Mouse (Mus musculus) lung, postnatal 4 days (tissue): ENCODE results near the gene Rsbn1.
A peak's percentile ranks its signal among the peaks of the same experiment; 100 is the strongest.

Experiments
- DNase-seq, 2 experiments: peaks; one replicate each; pipeline ENCODE4 v3.0.0; 2021

Gene Rsbn1

DNA sequence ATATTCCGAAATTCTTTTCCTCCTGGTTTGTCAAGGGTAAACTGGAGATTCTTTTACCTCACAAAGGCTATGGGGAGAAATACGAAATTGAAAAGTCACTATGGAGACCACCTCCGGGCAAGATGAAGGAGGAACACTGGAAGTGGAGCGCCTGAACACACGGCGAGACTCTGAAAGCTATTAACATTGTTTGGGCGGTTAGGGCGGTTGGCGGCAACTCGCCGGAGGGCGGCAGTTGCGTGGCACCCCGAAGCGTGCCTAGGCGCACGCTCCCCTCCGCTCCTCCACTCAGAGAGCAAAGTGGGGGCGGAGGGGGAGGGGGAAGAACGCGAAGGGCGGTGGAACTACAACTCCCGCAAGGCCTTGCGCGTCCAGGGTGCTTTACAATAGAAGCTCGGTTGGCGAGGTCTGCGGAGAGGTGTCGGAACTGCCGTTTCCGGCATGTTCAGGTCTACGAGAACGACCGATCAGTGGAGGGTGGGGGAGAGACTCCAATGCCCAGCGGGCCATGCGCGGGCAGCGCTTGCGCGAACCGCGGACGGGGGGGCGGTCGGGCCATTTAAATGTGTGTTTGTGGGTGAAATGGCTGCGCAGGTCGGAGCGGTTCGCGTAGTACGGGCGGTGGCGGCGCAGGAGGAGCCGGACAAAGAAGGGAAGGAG, at the start of gene Rsbn1:
TSS of gene Rsbn1 (plus strand) at position 111 of the 660 bp plus-strand sequence.
- DNase-seq, result peak; percentile 97 to 99

DNA sequence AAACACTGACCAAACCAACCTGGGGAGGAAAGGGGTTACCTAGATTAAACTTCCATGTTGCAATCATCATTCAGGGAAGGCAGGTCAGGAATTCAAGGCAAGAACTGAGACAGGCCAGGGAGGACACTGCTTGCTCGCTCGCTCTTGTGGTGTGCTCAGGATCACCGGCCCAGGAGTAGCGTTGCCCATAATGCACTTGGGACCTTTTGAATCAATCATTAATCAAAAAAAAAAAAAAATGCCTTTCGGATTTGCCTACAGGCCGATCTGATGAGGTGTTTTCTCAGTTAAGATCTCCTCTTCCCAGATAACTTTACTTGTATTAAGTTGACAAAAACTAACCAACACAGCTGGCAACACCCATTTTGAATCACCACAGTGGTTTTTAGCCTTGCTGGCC, 49.7 kb upstream of the Rsbn1 start:
- no peak for DNase-seq

DNA sequence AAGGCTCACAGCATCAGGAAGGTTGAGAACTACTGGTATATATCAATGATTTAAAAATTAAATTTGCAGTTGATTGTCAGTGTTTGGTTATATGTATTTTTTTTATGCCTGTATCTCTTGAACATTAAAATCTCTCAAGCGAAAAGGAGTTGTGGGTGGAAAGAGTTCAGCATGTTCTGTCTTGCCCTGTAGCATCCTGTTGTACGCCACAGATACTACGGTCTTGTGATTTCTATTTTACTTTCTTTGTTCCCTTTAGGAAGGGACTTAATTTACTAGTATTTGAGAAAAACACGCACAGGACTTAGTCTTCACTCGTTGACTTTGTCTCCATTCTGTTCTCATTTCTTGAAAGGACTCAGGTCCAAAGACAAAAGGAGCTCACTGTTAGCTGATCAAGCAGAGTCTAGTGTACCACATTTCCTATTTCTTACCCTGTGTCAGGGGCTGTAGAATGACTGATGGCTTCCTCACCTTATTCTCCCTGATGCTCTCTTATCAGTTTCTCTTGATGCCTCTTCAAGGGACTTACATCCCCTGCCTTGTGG, 46.4 kb upstream of the Rsbn1 start:
- DNase-seq, result no peak

DNA sequence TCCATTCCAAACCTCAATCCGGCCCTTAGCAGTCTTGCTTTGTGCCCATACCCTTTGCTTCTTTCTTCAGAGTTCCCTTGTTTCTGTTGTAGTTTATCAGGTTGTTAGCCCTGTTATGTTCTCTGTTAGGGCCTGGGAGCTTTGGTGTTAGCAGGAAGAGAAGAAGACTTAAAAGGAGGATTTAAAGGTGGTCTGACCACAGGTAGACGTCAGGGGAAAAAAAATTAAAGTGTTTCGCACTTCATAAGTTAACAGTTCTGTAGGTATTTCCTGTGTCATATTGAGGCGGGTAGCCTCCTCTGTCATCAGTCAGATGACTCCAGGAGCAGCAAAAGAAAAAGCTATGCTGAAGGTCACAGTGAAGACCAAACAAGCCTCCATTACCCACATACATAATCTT, 45.9 kb upstream of the Rsbn1 start:
- no peak for DNase-seq

DNA sequence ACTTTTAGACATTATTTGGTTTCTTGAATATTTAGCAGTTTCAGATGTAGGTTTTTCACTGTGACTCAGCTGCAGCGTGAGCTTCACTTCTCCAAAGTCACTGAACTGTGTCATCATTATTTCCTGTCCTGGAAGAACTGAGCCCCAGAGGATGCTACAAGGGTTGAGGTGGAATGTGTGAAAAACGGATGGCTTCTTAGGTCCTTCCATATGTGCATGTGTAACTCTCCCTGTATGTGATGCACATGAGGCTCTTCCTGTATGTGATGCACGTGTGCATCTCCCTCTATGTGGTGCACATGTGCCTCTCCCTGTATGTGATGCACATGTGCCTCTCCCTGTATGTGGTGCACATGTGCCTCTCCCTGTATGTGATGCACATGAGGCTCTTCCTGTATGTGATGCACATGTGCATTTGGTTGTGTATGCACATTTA, 41.2 kb upstream of the Rsbn1 start:
- DNase-seq, result no peak

DNA sequence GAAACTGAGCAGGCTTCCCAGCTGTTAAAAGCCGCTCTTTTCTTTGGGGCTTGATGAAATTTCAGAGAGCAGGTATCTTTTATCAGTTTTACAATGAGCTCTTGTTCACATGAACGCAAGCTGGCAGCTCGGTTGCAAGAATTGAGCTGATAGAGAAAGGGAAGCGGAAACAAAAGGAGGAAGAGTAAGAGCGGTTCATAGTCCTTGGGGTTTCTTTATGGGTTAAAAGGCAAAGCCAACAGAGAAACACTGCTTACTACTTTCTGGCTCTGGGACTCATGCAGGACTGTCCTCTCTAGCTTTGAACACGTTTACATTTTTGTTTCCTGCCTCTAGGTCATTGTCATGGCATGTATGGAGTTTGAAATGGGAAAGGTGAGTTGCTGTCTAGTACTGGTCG, 39.6 kb upstream of the Rsbn1 start:
- DNase-seq, result no peak

DNA sequence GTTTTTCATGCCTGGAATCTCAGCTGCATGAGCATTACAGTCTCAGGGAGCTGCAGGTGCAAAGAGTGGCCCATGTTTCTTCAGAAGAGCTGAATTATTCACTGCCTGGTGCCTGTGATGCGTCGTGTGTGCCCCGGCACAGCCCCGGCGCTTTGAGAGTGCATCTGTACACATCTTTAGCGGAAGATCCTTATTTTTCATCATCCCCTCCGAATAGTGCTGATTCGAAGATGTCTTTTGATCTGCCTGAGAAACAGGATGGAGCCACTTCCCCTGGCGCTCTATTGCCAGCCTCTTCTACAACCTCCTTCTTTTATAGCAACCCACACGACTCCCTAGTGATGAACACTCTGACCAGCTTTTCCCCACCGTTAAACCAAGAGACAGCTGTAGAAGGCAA, 28.0 kb upstream of the Rsbn1 start:
- DNase-seq, result no peak

DNA sequence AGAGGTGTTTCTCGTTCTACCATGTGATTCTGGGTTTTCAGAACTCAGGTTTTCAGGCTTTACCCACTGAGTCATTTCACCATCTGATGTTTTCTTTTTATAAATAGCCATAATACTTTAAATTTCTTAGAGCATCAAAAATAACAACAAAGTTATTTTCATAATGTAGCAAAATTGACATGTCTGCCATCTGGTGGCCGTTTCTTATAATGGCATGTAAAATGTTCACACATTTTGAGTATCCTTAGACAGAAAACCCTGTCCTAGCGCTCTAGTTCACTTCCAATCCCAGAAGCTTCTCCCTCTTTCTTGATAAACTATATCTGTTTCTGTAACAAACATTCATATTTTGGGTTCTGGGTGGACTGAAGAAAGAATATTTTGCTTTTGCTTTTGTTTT, 26.3 kb upstream of the Rsbn1 start:
- DNase-seq, result peak in 1 of 2 experiments; percentile 56

DNA sequence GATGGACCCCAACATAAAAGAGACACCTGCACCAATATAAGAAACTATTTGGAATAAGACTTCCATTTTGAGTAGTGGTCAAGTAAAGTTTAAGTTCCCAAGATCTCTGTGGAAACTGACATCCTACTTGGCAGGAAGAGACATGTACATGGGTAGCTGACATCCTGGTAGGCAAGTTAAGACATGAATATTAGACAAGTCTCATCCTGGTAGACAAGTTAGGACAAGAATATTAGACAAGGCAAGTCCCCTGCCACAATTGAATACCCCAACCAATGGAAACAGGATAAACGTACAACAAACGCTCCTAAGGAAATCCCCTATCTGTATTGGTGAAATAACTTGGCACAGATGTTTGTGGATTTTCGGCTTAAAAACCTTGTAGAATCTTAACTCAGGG, 20.5 kb upstream of the Rsbn1 start:
- no peak for DNase-seq

DNA sequence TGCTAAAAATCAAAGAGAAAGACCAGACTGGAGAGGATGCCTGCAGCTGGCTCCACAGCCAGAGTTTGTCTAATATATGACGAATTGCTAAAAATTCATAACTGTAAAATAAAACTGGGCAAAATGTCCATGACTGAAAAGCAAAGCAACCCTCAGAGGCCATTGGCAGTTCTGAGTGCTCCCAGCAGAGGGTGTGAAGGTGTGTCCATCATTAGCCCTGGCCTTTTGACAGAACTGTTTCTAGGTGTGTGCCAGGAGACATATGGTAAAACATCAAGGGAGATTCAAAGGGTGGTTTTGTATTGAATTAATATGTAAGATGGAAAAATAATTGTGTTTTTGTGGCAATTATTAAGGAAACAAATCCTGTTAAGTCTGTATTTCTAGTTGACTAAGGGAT, 9.2 kb upstream of the Rsbn1 start:
- DNase-seq, result peak; percentile 35 to 69

DNA sequence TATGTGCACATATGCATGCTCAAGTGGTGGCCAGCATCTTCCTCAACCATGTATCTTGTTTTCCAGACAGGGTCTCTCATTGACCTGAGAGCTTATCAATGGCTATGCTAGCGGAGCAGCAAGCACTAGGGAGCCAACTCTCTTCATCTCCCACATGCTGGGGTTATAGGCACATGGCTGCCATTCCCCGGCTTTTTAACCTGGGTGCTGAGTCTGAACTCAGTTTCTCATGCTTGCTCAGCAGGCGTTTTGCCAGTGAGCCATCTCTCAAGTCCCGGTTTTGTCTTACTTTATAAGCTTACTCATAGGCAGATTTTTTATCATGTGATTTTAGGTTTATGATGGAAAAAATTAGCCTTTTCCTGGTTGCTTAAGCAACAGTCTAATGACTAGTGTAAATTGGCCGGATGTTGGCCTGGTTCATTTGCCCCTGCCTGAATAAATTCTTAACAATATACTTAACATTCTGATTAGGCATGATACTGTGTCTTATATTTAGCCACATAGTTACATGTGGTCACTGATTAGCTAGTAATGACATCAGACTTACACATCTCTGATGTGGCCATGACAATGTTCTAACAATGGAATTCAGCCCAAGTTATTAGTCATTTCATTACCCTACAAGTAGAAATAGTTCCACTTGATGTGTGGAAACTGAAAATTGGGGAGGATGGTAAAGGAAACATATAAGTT, 6.4 kb upstream of the Rsbn1 start:
- DNase-seq, result no peak

DNA sequence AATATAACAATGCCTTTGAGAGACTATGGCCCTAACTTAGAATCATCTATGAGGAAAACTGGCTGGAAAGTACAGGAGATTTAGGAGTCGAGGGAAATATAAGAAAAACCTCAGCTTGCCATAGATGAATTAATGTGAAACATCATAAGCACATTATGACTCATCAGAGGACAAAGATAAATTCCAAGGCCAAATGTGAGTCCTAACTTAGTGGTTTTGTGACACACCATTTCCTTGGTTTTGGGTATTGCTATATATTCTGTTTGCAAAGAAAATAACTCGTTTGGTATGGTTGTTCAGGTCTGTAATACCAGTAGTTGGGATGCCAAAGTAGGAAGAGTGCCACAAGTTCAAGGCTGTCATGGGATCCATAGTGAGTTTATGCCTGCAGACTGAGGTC, 5.1 kb upstream of the Rsbn1 start:
- no peak for DNase-seq

DNA sequence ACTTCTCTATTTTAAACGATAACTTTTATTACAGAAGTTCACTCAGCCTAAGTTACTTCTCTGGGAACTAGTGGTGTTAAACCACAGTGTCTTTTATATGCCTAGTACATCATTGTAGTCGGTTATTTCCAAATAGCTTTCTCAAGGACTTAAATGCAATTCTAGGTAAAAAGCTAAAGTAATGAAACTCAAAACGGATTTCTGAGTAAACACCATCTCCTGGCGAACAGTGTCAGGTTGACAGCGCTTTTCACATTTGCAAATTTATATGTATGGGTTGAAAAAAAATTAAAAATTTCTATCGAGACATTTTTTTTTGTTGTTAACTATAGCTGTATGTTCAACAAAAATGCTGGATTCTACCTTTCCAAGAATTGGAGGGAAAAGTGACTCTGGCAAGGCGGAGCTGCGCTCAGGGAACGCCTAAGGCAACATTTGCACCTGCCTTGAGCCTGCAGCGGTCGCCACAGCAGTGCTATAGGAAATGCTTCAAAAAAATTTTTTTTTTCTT, 414 bp upstream of the Rsbn1 start:
- peak; percentile 16 to 28 for DNase-seq

DNA sequence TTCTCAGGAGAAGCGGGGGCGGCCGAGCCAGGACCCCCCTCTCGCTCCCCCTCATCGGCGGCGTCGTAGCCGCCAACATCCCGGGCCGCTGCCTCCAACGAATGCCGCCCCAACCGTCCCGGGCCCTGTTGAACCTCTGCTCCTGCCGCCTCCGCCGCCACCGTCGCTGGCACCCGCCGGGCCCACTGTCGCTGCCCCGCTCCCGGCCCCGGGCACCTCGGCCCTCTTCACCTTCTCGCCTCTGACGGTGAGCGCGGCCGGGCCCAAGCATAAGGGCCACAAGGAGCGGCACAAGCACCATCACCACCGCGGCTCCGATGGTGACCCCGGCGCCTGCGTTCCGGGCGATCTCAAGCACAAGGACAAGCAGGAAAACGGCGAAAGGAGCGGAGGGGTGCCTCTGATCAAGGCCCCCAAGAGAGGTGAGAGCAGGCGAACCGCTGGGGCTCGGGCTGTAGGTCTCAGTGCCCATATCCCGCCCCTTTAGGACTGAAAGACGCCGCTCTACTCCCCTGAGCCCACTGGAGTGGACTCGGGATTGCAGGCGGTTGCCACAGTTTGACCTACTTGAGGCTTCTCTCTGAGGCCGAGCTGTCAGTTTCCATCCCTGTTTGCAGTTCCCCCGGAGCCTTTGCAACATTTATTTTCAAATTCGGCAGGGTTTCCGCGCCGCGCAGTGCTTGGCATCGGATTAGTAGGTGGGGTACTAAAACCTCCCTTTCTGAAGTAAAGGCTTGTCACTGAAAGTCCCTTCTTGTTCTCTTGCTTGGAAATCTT, 1.0 kb downstream of the Rsbn1 start:
- DNase-seq, result no peak

DNA sequence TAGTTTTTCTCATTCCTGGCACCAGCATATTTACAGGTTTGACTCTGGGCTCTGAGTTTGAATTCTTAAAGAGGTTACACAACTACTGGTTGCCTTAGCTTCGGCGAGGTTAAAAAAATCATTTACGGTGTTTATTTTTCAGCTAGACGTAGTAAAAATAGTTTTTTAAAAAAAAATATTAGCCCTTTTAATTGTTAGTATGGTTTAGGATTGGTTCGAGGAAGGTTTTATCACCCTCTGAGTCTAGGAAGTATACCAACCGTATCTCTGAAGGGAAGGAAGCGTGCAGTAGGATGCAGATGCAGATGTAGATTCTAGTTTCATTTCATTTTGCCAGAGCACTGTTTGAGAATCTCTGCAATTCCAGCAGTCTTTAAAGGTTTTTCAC, 1.6 kb downstream of the Rsbn1 start:
- no peak for DNase-seq

DNA sequence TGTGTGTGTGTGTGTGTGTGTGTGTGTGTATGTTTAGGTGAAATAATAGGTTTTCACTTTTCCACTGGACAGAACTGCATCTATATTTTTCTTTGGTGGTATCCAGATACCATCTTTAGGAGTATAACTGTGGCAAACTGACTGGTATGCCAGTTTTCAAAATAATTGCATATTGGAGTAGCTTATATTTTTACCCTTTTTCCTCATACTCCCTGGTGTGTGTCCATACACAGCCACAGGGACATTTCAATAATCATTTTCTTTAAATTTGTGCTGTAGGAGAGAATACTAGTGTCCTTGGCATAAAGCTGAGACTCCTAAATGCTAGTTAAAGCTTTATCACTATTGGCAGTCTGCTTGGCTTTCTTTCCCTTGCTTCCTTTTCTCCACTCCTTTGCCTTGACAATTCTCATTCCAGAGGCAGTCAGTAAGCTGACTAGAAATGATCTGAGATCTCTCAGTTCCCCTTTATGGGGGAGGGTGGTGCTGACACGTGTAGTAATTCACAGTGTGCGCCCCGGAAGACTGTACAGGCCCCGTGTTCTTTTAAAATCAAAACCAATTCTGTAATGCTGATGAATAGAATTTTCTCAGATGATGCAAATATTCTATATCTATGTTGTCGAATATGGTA, 2.4 kb downstream of the Rsbn1 start:
- DNase-seq, result no peak

DNA sequence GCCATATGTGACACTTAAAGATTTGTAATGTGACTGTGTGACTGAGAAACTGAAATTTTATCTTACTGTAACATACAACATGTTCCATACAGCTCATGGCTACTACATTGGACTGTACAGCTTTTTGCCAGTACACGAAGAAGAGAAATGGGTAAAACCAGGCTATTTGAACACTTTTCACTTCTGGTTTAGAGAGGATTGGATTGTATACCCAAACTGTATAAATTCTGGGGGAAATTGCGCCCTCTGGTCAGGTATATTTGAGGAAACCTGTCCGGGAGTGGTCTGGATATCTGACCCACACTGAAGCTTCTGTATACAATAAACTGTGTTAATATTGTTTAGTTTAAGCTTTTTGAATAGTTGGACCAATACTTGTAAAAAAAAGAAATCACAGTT, 2.9 kb downstream of the Rsbn1 start:
- no peak for DNase-seq

DNA sequence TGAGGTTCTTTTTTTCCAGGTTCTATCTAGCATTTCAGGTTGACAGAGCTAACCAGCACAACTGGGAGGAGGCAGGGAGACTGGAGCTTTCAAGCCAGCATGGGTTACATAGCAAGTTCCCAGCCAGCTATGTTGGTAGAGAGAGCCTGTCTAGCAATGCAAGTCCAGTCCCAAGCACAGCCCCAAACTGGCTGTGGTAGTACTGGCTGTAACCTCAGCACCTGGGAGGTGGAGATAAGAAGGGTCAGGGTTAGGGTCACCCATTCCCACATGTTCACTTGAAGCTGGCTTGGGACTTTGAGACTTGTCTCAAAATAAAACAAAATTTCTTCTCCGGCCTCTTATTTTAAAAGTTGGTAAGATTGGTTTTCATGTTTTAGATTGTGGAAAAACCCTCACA, 6.2 kb downstream of the Rsbn1 start:
- no peak for DNase-seq

DNA sequence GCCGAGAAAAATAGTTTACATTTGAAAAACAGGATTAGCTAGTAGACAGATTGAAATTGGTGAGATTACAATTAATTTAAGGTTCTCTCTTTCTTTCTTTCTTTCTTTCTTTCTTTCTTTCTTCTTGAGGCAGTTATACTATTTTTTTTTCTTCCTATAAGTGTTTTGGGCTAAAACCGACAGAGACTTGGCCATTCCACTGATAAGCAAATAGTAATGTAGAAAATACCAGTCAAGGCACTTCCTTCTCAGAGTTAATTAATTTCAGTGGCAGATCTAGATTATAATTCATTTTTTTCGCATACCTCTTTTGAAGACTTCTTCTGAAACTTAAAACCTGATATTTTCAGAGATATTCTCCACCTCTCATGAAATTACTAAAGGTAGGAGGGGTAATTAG, 11.4 kb downstream of the Rsbn1 start:
- no peak for DNase-seq

DNA sequence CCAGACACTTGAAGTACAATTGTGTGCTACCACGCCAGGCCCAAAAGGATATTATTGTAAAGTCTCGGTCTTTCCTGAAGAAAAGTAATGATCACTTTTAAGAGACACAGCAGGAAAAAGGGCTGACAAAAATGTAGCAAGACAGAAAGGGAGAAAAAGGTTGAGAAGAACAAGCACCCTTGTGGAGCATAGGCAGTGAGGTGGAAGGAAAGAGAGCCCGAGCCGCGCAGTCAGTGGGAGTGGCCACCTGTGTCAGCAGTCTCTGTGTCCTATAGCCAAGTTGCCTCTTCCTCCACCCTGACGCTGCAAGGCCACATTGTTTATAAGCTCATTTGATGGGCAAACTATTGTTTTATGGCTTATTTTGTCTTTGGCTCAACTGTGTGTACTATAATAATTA, 13.6 kb downstream of the Rsbn1 start:
- DNase-seq, result peak in 1 of 2 experiments; percentile 24

DNA sequence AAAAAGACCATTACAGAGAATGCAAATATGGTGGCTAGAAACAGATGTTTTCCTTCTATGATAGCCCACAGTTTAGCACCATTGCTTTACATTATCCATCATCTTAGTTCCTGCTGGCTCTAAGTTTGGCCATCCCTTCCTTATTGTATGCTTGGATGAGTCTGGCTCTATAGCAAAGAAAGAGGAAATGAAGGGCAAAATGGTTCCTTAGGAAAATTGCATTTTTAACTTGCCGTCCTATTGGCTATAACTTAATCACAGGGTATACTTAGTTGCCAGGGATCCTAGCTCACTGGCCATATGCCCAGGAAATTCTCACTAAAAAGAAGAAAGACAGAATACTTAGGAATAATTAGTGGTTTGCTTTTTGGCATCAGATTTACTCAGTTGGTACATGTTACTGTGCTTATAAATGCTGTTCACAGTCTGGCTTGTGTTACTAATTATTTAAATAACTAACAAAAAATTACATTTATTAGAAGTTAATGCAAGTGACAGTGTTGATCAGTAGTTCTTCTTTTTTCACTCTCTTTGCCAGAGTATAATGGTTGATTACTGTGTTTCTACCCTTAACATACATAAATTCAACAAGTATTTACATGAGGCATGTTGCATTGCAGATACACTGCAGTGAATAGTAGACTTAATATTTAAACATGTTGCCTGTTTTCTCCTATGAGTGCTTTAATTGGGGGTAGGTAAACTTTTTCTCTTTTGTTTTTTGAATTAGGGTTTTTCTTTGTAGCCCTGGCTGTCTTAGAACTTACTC, 31.1 kb downstream of the Rsbn1 start:
- no peak for DNase-seq

DNA sequence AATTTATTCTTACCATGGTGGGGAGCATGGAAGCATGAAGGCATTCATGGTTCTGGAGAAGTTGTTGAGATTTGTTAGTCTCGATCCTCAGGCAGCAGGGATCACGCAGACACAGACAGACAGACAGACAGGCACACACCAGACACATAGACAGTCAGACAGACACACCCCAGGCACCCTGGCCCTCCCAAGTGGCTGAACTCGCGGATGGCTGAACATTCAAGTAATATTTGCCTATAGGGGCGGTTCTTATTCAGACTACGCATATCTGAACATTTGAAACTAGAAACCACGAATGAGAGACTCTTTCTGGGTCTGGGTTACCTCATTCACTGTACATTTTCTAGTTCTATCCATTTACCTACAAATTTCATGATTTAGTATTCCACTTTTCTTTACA, 34.7 kb downstream of the Rsbn1 start:
- DNase-seq, result no peak
